In genomic region chr1:53889806-53890205, GRCm38 (mm10) we compare ENCODE assay signal across 24 mouse cellular contexts.
DNase-seq lines count a peak whose midpoint lies in the region; ATAC-seq and TF ChIP-seq lines count a peak whose summit lies in the region.
"Had no signal": no experiment of that assay in that cellular context is flagged by ENCODE, and none has a peak within 500 bp of the region (broad histone marks: within the 10 kb centered on the region; RNA-seq: fewer than 3 reads in every experiment).

No protein-coding gene starts in this region.

- H3K27me3 ChIP-seq in kidney, postnatal 0 days (ENCODE audit: insufficient read depth, low read length), result no peaks in the 10 kb centered on the region
- H3K27me3 ChIP-seq in intestine, embryonic 15.5 days (replicated peaks), result no peaks in the 10 kb centered on the region
- H3K27me3 ChIP-seq in intestine, postnatal 0 days (replicated peaks; ENCODE audit: control insufficient read depth, insufficient read depth, low read length), result no peaks in the 10 kb centered on the region
- no peaks in the 10 kb centered on the region for H3K27me3 ChIP-seq in small intestine, adult 2 months (ENCODE audit: control insufficient read depth, insufficient read depth, low read length)
- H3K27me3 ChIP-seq: CH12.LX; embryonic facial prominence, embryonic 12.5 days; forebrain, embryonic 12.5 days had no signal

- no peaks in the 10 kb centered on the region for H3K36me3 ChIP-seq in kidney, postnatal 0 days (ENCODE audit: insufficient read depth, low read length)
- no peaks in the 10 kb centered on the region for H3K36me3 ChIP-seq in intestine, embryonic 15.5 days
- no peaks in the 10 kb centered on the region for H3K36me3 ChIP-seq in intestine, postnatal 0 days (ENCODE audit: control insufficient read depth, insufficient read depth)
- no peaks in the 10 kb centered on the region for H3K36me3 ChIP-seq in small intestine, adult 2 months (ENCODE audit: control insufficient read depth, insufficient read depth, low read length)
- H3K36me3 ChIP-seq: embryonic facial prominence, embryonic 10.5 days; embryonic facial prominence, embryonic 12.5 days; forebrain, embryonic 10.5 days; forebrain, embryonic 12.5 days; G1E had no signal

- intact Hi-C loops in gastrocnemius, adult 2 months (cut with DNase I), result loop anchor here (10.0 kb wide), 1 partner anchor 165 kb away; no protein-coding TSS in a partner anchor
- intact Hi-C loops in heart, postnatal 36 days (cut with DNase I), result no loop called here

- ATAC-seq in kidney, postnatal 0 days (replicated peaks; ENCODE audit: low FRiP score, low read depth), result no peak
- peak; percentile 95 for ATAC-seq in intestine, embryonic 15.5 days
- peak; percentile 98 for ATAC-seq in intestine, postnatal 0 days
- ATAC-seq: forebrain, embryonic 14.5 days; forebrain, embryonic 16.5 days had no signal

- peak; percentile 19 for DNase-seq in kidney, postnatal 0 days (ENCODE audit: low spot score)
- DNase-seq in kidney, adult 11 months, result no peak
- no peak for DNase-seq in gastrocnemius, adult 2 months
- no peak for DNase-seq in spleen, postnatal 36 days (ENCODE audit: low spot score in 2 of 2)
- DNase-seq in heart, postnatal 36 days, result no peak
- DNase-seq: adrenal gland, adult 2 months; adrenal gland, postnatal 10 days; adrenal gland, postnatal 25 days; cerebellum, adult 11 months; cerebellum, adult 18-20 months; cerebellum, adult 9-10 months; cerebellum, postnatal 25 days had no signal

- H3K4me2 ChIP-seq in kidney, postnatal 0 days (ENCODE audit: low read length), result no peak overlapping the region
- no peak overlapping the region for H3K4me2 ChIP-seq in intestine, embryonic 15.5 days (replicated peaks)
- H3K4me2 ChIP-seq in intestine, postnatal 0 days (replicated peaks; ENCODE audit: low read depth), result no peak overlapping the region
- H3K4me2 ChIP-seq: embryonic facial prominence, embryonic 12.5 days; forebrain, embryonic 12.5 days had no signal

- no peak for TF ChIP-seq CTCF in kidney, postnatal 0 days (IDR thresholded peaks at IDR 0.05; ENCODE audit: low read depth)
- no peak for TF ChIP-seq CTCF in intestine, postnatal 0 days (IDR thresholded peaks at IDR 0.05; ENCODE audit: low read depth)
- no peak for TF ChIP-seq CTCF in small intestine, adult 2 months (IDR thresholded peaks at IDR 0.05; ENCODE audit: extremely low read depth, insufficient read length, insufficient replicate concordance, low read depth, low read length)
- TF ChIP-seq CTCF in gastrocnemius, adult 2 months (IDR thresholded peaks at IDR 0.05), result no peak

- no peak overlapping the region for H3K9ac ChIP-seq in kidney, postnatal 0 days (ENCODE audit: low read depth, low read length)
- H3K9ac ChIP-seq in intestine, embryonic 15.5 days, result no peak overlapping the region
- no peak overlapping the region for H3K9ac ChIP-seq in intestine, postnatal 0 days (ENCODE audit: low read depth, low read length)
- H3K9ac ChIP-seq: embryonic facial prominence, embryonic 12.5 days; forebrain, embryonic 12.5 days had no signal

- no peak for TF ChIP-seq POLR2A in small intestine, adult 2 months (IDR thresholded peaks at IDR 0.05; ENCODE audit: low read depth, low read length)

- H3K4me3 ChIP-seq in kidney, postnatal 0 days (replicated peaks; ENCODE audit: low read depth, low read length), result no peak overlapping the region
- no peak overlapping the region for H3K4me3 ChIP-seq in intestine, embryonic 15.5 days (replicated peaks)
- H3K4me3 ChIP-seq in intestine, postnatal 0 days (ENCODE audit: low read depth, low read length), result no peak overlapping the region
- no peak overlapping the region for H3K4me3 ChIP-seq in small intestine, adult 2 months (ENCODE audit: low read depth, low read length)
- H3K4me3 ChIP-seq in gastrocnemius, adult 2 months, result no peak overlapping the region
- H3K4me3 ChIP-seq: embryonic facial prominence, embryonic 10.5 days; embryonic facial prominence, embryonic 12.5 days; erythroblast, embryonic 14.5 days; forebrain, embryonic 10.5 days; forebrain, embryonic 12.5 days had no signal

- 69% methylated on average over 3 of the region's 3 CpGs for WGBS in kidney, postnatal 0 days
- 51% methylated on average over 3 of the region's 3 CpGs for WGBS in intestine, embryonic 15.5 days
- 30% methylated on average over 3 of the region's 3 CpGs for WGBS in intestine, postnatal 0 days
- 31% methylated on average over 3 of the region's 3 CpGs for WGBS in small intestine, adult 2 months

- no peaks in the 10 kb centered on the region for H3K9me3 ChIP-seq in kidney, postnatal 0 days (replicated peaks; ENCODE audit: low read length)
- H3K9me3 ChIP-seq in intestine, embryonic 15.5 days, result no peaks in the 10 kb centered on the region
- H3K9me3 ChIP-seq in intestine, postnatal 0 days (ENCODE audit: control insufficient read depth), result no peaks in the 10 kb centered on the region
- H3K9me3 ChIP-seq: embryonic facial prominence, embryonic 10.5 days; embryonic facial prominence, embryonic 12.5 days; forebrain, embryonic 10.5 days; forebrain, embryonic 12.5 days; G1E had no signal

- no peak overlapping the region for H3K27ac ChIP-seq in kidney, postnatal 0 days
- no peak overlapping the region for H3K27ac ChIP-seq in intestine, embryonic 15.5 days
- H3K27ac ChIP-seq in intestine, postnatal 0 days (ENCODE audit: low read depth, low read length), result 0 out of 2 replicates have a peak overlapping the region, but pooled peaks have one; percentile 67
- H3K27ac ChIP-seq in small intestine, adult 2 months (ENCODE audit: insufficient read depth, low read depth, low read length), result peak overlapping the region; percentile 80; the same call in 1 of the 2 replicates
- H3K27ac ChIP-seq in gastrocnemius, adult 2 months, result no peak overlapping the region
- H3K27ac ChIP-seq: embryonic facial prominence, embryonic 10.5 days; embryonic facial prominence, embryonic 12.5 days; forebrain, embryonic 10.5 days; forebrain, embryonic 12.5 days had no signal

- H3K4me1 ChIP-seq in kidney, postnatal 0 days (replicated peaks; ENCODE audit: insufficient read depth, low read length), result no peaks in the 10 kb centered on the region
- H3K4me1 ChIP-seq in intestine, embryonic 15.5 days (replicated peaks), result no peaks in the 10 kb centered on the region
- peaks cover 6% of the 10 kb centered on the region; the same call in 1 of the 2 replicates for H3K4me1 ChIP-seq in intestine, postnatal 0 days (replicated peaks; ENCODE audit: control insufficient read depth, insufficient read depth, low read length)
- H3K4me1 ChIP-seq in small intestine, adult 2 months (ENCODE audit: control insufficient read depth, insufficient read depth, insufficient read length, low read length), result peaks cover 21% of the 10 kb centered on the region; the same call in 1 of the 2 replicates
- H3K4me1 ChIP-seq: embryonic facial prominence, embryonic 12.5 days; forebrain, embryonic 10.5 days; forebrain, embryonic 12.5 days had no signal

Comparison
In these comparisons a context has a peak if more than half of its experiments do, and no peak if none do; other contexts are left out.
1. H3K27ac ChIP-seq: peak in intestine, postnatal 0 days (single experiment) and small intestine, adult 2 months (single experiment); none in kidney, postnatal 0 days (single experiment), intestine, embryonic 15.5 days (single experiment) and gastrocnemius, adult 2 months (single experiment).